Mouse (Mus musculus) heart, embryonic 10.5 days (tissue): ENCODE results near the gene Npy2r. TPM values are rescaled to one million over a fixed set of nuclear protein-coding genes. Genes with fewer than 3 reads are reported as not detected.

ENCODE experiments used
- DNase-seq: peaks from one replicate; pipeline ENCODE4 v3.0.0-alpha.2; 2017; ENCODE audit warnings: low spot score
- H3K27ac ChIP-seq: fragments of 300-500 bp; sonication (generic); 2 replicates; pipeline ENCODE4 v1.5.1; 2016; ENCODE audit warnings: mild to moderate bottlenecking
- H3K27me3 ChIP-seq: fragments of 300-500 bp; sonication (generic); 2 replicates; pipeline ENCODE4 v1.6.1; 2016; ENCODE audit warnings: mild to moderate bottlenecking; ENCODE audit not compliant: poor library complexity, insufficient read depth, severe bottlenecking
- H3K36me3 ChIP-seq: fragments of 300-500 bp; sonication (generic); 2 replicates; pipeline ENCODE4 v1.6.1; 2016; ENCODE audit warnings: mild to moderate bottlenecking, moderate library complexity
- H3K4me1 ChIP-seq: fragments of 300-500 bp; sonication (generic); 2 replicates; pipeline ENCODE4 v1.6.1; 2016; ENCODE audit warnings: mild to moderate bottlenecking
- H3K4me3 ChIP-seq: fragments of 300-500 bp; sonication (generic); 2 replicates; pipeline ENCODE4 v1.5.1; 2016; ENCODE audit warnings: mild to moderate bottlenecking, moderate library complexity
- H3K9me3 ChIP-seq: fragments of 300-500 bp; sonication (generic); 2 replicates; pipeline ENCODE4 v1.6.1; 2016; ENCODE audit warnings: mild to moderate bottlenecking, moderate library complexity
- WGBS: fragments of 180-500 bp; shearing (Covaris S2); methylation state at CpG from one replicate; pipeline ENCODE4 v1.1.7; 2016; 5-methylcytosine and 5-hydroxymethylcytosine counted together
- polyA plus RNA-seq: library from polyadenylated mRNA; unstranded; fragments of >200 nt; fragmentation: Nextera tagmentation; extraction: Ambion mirVana; gene quantifications from 2 replicates; pipeline ENCODE4 v1.2.1, GENCODE M21; 2016

Gene Npy2r
- polyA plus RNA-seq: 0.09 and 0.28 TPM in 2 replicates

DNA sequence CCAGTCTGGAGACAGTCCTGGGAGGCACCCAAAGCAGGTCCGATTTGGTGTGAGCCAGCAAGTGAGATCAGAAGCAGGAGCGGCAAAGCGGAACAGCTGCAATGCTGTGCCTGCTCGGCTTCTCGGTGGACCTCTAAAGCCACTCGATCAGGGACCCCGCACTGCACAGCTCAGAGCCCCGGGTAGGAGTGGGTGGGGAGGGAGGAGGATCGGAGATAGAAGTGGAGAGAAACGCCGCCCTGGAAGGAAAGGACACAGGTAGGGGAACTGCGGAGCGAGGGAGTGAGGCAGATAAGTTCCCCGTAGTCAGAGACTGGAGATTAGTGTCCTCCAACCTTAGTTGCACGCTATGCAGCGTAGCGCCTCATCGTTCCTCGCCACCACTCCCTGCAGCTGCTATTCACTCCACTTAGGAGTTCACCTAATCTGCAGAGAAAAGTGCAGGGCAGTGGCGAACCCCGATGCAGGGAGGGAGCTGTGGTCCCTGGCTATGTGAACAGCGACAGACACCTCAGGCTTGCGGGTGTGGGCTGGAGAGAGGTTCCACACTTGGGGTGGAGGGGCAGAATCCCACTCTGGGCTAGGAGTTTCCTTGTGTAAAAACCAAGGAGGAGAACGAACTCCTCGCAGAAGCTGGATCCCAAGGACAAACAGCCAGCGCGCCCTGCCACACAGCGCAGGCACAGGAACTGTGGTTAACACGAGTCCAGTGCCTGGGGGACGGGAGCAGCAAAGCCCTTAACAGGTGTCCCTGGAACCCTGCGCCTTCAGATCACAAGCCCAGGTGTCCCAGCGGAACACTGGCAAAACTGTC lies at the start of gene Npy2r:
Npy2r (minus strand) TSS at position 177 of the 814 bp plus-strand sequence.
- 0 out of 2 replicates have a peak, but pooled peaks cover 12% of the 10 kb centered on the region for H3K4me1 ChIP-seq
- 0 out of 2 replicates have a peak within 1 kb of the TSS, but pooled peaks have one; percentile 36 for H3K27ac ChIP-seq
- peak within 1 kb of the TSS; percentile 67 for H3K4me3 ChIP-seq
- H3K27me3 ChIP-seq: peaks cover 21% of the 10 kb centered on the region
- H3K36me3 ChIP-seq: no peaks in the 10 kb centered on the region
- no peaks in the 10 kb centered on the region for H3K9me3 ChIP-seq
- no peak for DNase-seq
- WGBS: under 1% methylated on average over 32 of the region's 32 CpGs

- DNase-seq: no peak
- Histone ChIP-seq H3K27ac (no peak overlapping the region), H3K36me3 (no peaks in the 10 kb centered on the region), H3K4me1 (no peaks in the 10 kb centered on the region), H3K9me3 (no peaks in the 10 kb centered on the region), H3K27me3 (no peaks in the 10 kb centered on the region), H3K4me3 (no peak overlapping the region)
- 77% methylated on average over 3 of the region's 3 CpGs for WGBS
Observed at GRCm38 (mm10) chr3:82557786-82558185, 9.9 kb upstream of the Npy2r start.

GRCm38 (mm10) chr3:82556311-82556828 lies 8.5 kb upstream of the Npy2r start:
- H3K36me3 ChIP-seq: no peaks in the 10 kb centered on the region
- no peaks in the 10 kb centered on the region for H3K9me3 ChIP-seq
- WGBS: 81% methylated on average over 2 of the region's 2 CpGs
- H3K27me3 ChIP-seq: no peaks in the 10 kb centered on the region
- no peaks in the 10 kb centered on the region for H3K4me1 ChIP-seq
- H3K4me3 ChIP-seq: no peak overlapping the region
- no peak for DNase-seq
- H3K27ac ChIP-seq: no peak overlapping the region

- H3K4me1 ChIP-seq: 0 out of 2 replicates have a peak, but pooled peaks cover 12% of the 10 kb centered on the region
- no peak overlapping the region for H3K27ac ChIP-seq
- 77% methylated on average over 5 of the region's 5 CpGs for WGBS
- DNase-seq: no peak
- no peaks in the 10 kb centered on the region for H3K36me3 ChIP-seq
- H3K27me3 ChIP-seq: peaks cover 21% of the 10 kb centered on the region
- no peak overlapping the region for H3K4me3 ChIP-seq
- no peaks in the 10 kb centered on the region for H3K9me3 ChIP-seq
Observed at GRCm38 (mm10) chr3:82549932-82550331, 2.0 kb upstream of the Npy2r start.

- Histone ChIP-seq H3K27me3 (peaks cover 21% of the 10 kb centered on the region), H3K27ac (no peak overlapping the region), H3K9me3 (no peaks in the 10 kb centered on the region), H3K4me1 (0 out of 2 replicates have a peak, but pooled peaks cover 12% of the 10 kb centered on the region), H3K36me3 (no peaks in the 10 kb centered on the region), H3K4me3 (peak overlapping the region; percentile 67)
- WGBS: 5% methylated on average over 9 of the region's 9 CpGs
- no peak for DNase-seq
Observed at GRCm38 (mm10) chr3:82548753-82549152, 869 bp upstream of the Npy2r start.

DNA sequence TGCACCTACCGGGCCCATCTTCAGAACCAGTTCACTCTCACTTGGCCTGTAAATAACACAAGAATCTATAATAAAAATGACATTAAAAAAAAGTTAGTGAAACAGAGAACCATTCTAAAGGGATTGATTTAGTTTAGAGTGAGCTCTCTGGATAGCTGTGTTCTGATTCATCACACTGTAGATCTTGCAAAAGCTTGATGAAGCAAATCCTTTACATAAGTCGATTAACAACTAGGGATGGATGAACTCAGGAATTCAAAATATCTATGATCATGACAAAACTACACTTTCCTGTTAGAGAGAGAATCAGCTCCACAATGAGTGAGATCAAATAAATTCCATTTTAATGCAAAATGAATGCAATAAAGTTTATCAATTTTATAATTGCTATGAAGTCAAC lies 6.4 kb downstream of the Npy2r start:
- no peak for DNase-seq
- Histone ChIP-seq H3K9me3 (no peaks in the 10 kb centered on the region), H3K27ac (no peak overlapping the region), H3K36me3 (no peaks in the 10 kb centered on the region), H3K4me3 (no peak overlapping the region), H3K4me1 (no peaks in the 10 kb centered on the region), H3K27me3 (peaks cover 4% of the 10 kb centered on the region)
- WGBS: 80% methylated on average over 2 of the region's 2 CpGs

GRCm38 (mm10) chr3:82539951-82540350 lies 7.9 kb downstream of the Npy2r start:
- WGBS: 60% methylated on average over 5 of the region's 5 CpGs
- H3K9me3 ChIP-seq: no peaks in the 10 kb centered on the region
- no peak overlapping the region for H3K4me3 ChIP-seq

GRCm38 (mm10) chr3:82524792-82525191 lies 23.1 kb downstream of the Npy2r start:
- Histone ChIP-seq H3K36me3 (no peaks in the 10 kb centered on the region), H3K4me3 (no peak overlapping the region), H3K9me3 (no peaks in the 10 kb centered on the region), H3K4me1 (no peaks in the 10 kb centered on the region), H3K27ac (no peak overlapping the region), H3K27me3 (no peaks in the 10 kb centered on the region)
- WGBS: 85% methylated on average over 1 of the region's 1 CpGs
- DNase-seq: no peak

More at GRCm38 (mm10) chr3:82539951-82540350, 7.9 kb downstream of the Npy2r start:
- no peak overlapping the region for H3K27ac ChIP-seq
- no peaks in the 10 kb centered on the region for H3K27me3 ChIP-seq
- no peak for DNase-seq
- H3K36me3 ChIP-seq: no peaks in the 10 kb centered on the region
- no peaks in the 10 kb centered on the region for H3K4me1 ChIP-seq

DNA sequence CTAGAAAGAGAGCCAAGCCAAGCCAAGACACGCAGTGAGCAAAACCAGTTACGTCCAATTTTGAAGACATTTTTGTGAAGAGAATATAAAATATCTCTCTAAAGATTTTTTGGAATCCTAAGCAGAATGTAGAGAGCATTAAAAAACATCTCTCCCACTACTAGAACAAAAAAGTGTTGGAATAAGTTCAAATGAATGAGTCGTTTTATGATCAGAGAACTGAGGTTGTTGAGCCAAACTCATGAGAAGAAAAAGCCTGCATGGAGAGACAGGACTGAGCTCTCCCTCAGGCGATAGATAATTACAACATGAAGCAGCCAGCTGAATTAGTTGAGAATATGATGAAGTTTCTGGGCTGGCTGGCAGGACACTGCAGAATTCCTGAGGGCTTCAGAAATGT lies 49.9 kb downstream of the Npy2r start:
- Histone ChIP-seq H3K27ac (no peak overlapping the region), H3K27me3 (no peaks in the 10 kb centered on the region), H3K9me3 (no peaks in the 10 kb centered on the region), H3K4me1 (no peaks in the 10 kb centered on the region), H3K4me3 (no peak overlapping the region), H3K36me3 (no peaks in the 10 kb centered on the region)
- no peak for DNase-seq
- WGBS: 85% methylated on average over 4 of the region's 4 CpGs

Other genes starting within 250 kb of the Npy2r start
- 4.9 and 5.3 TPM in 2 replicates for gene Map9, start 190.0 kb downstream of the Npy2r start, polyA plus RNA-seq